Mouse (Mus musculus) liver, embryonic 14.5 days (tissue): ENCODE data around the gene Mcoln2. TPM values are rescaled to one million over a fixed set of nuclear protein-coding genes. Genes with fewer than 3 reads are reported as not detected.

Experiments used
- ATAC-seq: fragments of 200-750 bp; cut with Nextera tagmentation; 2 replicates; pipeline ENCODE4 v1.8.0; 2017; ENCODE audit warnings: moderate number of reproducible peaks, mild to moderate bottlenecking, moderate library complexity; ENCODE audit not compliant: insufficient read depth
- DNase-seq, 3 experiments: peaks; one replicate each; pipeline ENCODE4 v3.0.0-alpha.2; 2012 to 2013; ENCODE audit warnings: low read depth in 3 of 3, low spot score in 3 of 3
- H3K27ac ChIP-seq: fragments of 300-500 bp; sonication (generic); 2 replicates; pipeline ENCODE4 v1.5.1; 2014; ENCODE audit warnings: moderate library complexity, mild to moderate bottlenecking, control low read depth, inconsistent platforms
- H3K27me3 ChIP-seq: fragments of 300-500 bp; sonication (generic); 2 replicates; pipeline ENCODE4 v1.6.1; 2014; ENCODE audit warnings: mild to moderate bottlenecking, low read length, moderate library complexity; ENCODE audit not compliant: control insufficient read depth, insufficient read depth
- H3K36me3 ChIP-seq: fragments of 300-500 bp; sonication (generic); replicated peaks from 2 replicates; pipeline ENCODE4 v1.6.1; 2014; ENCODE audit warnings: low read depth; ENCODE audit not compliant: control insufficient read depth, insufficient read depth
- H3K4me1 ChIP-seq, 2 experiments: fragments of 200-500 bp in 1 of 2; fragments of 300-500 bp in 1 of 2; sonication (generic) in 1 of 2; replicated peaks; 2 replicates each; pipeline ENCODE4 v1.6.1; 2012 to 2014; ENCODE audit warnings: antibody characterized with exemption in 1 of 2, inconsistent platforms in 1 of 2, low read length in 1 of 2; ENCODE audit not compliant: control insufficient read depth in 2 of 2, insufficient read depth in 2 of 2
- H3K4me2 ChIP-seq: fragments of 300-500 bp; sonication (generic); 2 replicates; pipeline ENCODE4 v1.6.1; 2014; ENCODE audit warnings: low read depth, mild to moderate bottlenecking, control low read depth, moderate library complexity
- H3K4me3 ChIP-seq, 2 experiments: fragments of 200-500 bp in 1 of 2; fragments of 300-500 bp in 1 of 2; sonication (generic) in 1 of 2; 2 replicates each; pipeline ENCODE4 v1.5.1; 2012 to 2014; ENCODE audit warnings: low read depth in 2 of 2, low read length in 2 of 2, mild to moderate bottlenecking in 2 of 2, control low read depth in 1 of 2, inconsistent platforms in 1 of 2, moderate library complexity in 1 of 2; ENCODE audit not compliant: insufficient read depth in 1 of 2
- H3K9ac ChIP-seq: fragments of 300-500 bp; sonication (generic); replicated peaks from 2 replicates; pipeline ENCODE4 v1.6.1; 2014; ENCODE audit warnings: mild to moderate bottlenecking, control low read depth, moderate library complexity
- H3K9me3 ChIP-seq: fragments of 300-500 bp; sonication (generic); 2 replicates; pipeline ENCODE4 v1.6.1; 2016; ENCODE audit warnings: low read length, mixed read lengths; ENCODE audit not compliant: control insufficient read depth
- CTCF ChIP-seq: IDR thresholded peaks from 2 replicates; pipeline ENCODE4 v1.5.1; 2016; ENCODE audit warnings: antibody characterized with exemption, low read depth, control low read depth
- EP300 ChIP-seq: IDR thresholded peaks from 2 replicates; pipeline ENCODE4 v1.6.1; 2016; ENCODE audit warnings: antibody characterized with exemption, low read depth
- WGBS: fragments of 180-500 bp; shearing (Covaris S2); extraction: QIAGEN DNeasy Blood & Tissue Kit; methylation state at CpG from one replicate; pipeline ENCODE4 v1.1.7; 2014; ENCODE audit not compliant: insufficient replicate concordance; 5-methylcytosine and 5-hydroxymethylcytosine counted together
- polyA plus RNA-seq, 2 experiments: library from polyadenylated mRNA; depleted of rRNA in 1 of 2; stranded (reverse) in 1 of 2; unstranded in 1 of 2; fragments of >200 nt; fragmentation: Nextera tagmentation in 1 of 2; extraction: Ambion mirVana in 1 of 2; gene quantifications; 2 replicates each; pipeline versions ENCODE4 v1.2.1 to v1.2.3; 2012 to 2014

The Mcoln2 gene
- polyA plus RNA-seq, 2 experiments, result 5.5 to 5.9 TPM

DNA sequence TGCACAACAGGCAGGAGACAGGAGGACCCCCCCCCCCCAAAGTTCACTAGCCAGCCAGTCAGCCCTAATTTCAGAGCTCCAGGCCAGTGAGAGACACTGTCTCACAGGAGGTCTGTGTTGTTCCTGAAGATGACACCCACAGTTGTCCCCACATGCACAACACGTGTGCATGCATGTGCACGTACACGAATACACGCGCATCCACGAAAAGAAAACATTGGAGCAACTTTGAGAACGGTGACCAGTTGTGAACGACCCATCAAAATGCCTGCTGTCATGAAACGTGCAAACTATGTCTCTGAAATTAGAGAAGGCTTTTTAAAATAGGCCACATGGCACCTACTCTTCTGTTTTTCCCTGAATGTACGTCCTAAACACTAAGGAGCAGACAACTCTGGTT lies 1.7 kb downstream of the Mcoln2 start:
- no peaks in the 10 kb centered on the region for H3K36me3 ChIP-seq
- no peak overlapping the region for H3K9ac ChIP-seq
- no peak overlapping the region for H3K4me3 ChIP-seq
- DNase-seq, result no peak
- TF ChIP-seq CTCF, result no peak
- H3K4me1 ChIP-seq, result peaks cover 0 to 9% of the 10 kb centered on the region in 2 experiments; a peak in 2 of 4 replicates
- H3K27ac ChIP-seq, result no peak overlapping the region
- WGBS, result 82% methylated on average over 10 of the region's 10 CpGs
- ATAC-seq, result no peak
- no peaks in the 10 kb centered on the region for H3K9me3 ChIP-seq
- H3K4me2 ChIP-seq, result peak overlapping the region; percentile 61; the same call in 1 of the 2 replicates
- H3K27me3 ChIP-seq, result no peaks in the 10 kb centered on the region

DNA sequence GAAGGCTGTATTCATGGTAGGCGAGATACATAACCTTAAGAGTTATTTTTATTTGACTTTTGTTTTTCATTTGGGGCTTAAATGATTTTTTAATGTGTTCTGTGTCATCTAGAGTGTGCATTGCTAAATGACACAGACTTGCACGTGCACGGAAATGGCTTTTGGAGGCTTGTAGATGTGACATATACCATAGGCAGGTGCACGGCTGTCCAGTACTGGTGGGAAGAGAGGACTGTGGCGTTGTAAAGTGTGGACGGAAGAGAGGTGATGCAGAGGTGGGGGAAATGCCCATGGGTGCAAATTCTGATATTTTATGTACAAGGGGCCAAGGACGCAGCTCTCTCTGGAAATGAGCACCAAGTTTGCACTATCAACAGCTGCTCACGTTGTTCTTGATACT lies 2.1 kb downstream of the Mcoln2 start:
- Histone ChIP-seq H3K36me3 (no peaks in the 10 kb centered on the region), H3K4me2 (no peak overlapping the region), H3K27ac (no peak overlapping the region), H3K4me3 (no peak overlapping the region), H3K9me3 (no peaks in the 10 kb centered on the region), H3K9ac (no peak overlapping the region), H3K4me1 (peaks cover 0 to 12% of the 10 kb centered on the region in 2 experiments; a peak in 2 of 4 replicates), H3K27me3 (no peaks in the 10 kb centered on the region)
- ATAC-seq (no peak), DNase-seq (no peak)
- WGBS, result 70% methylated on average over 8 of the region's 8 CpGs
- no peak for TF ChIP-seq EP300
- TF ChIP-seq CTCF, result no peak

DNA sequence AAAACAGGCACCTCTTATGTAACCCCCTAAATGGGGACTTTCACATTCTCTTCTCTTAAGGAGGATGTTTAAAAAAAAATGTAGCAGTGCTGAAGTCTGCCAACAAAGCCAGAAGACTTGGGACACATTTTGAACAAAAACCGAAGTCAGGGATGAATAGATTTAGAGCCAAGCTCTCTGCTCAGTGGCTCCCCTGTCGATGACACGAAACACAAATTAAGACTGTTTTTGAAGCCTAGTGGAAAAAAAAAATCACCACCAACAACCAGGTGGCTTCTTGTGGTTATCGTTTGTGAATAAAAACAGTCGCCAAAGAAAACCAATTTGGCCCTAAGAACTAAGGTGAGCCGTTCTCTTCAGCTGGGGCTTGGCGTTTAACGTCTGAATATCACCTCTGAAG lies 2.7 kb downstream of the Mcoln2 start:
- H3K27me3 ChIP-seq, result no peaks in the 10 kb centered on the region
- H3K9me3 ChIP-seq, result no peaks in the 10 kb centered on the region
- H3K9ac ChIP-seq, result no peak overlapping the region
- DNase-seq (no peak), ATAC-seq (no peak)
- H3K27ac ChIP-seq, result no peak overlapping the region
- TF ChIP-seq EP300, result no peak
- no peak for TF ChIP-seq CTCF
- 66% methylated on average over 8 of the region's 8 CpGs for WGBS
- H3K36me3 ChIP-seq, result no peaks in the 10 kb centered on the region
- H3K4me1 ChIP-seq, result peaks cover 0 to 12% of the 10 kb centered on the region in 2 experiments; a peak in 2 of 4 replicates
- H3K4me2 ChIP-seq, result no peak overlapping the region
- no peak overlapping the region for H3K4me3 ChIP-seq

DNA sequence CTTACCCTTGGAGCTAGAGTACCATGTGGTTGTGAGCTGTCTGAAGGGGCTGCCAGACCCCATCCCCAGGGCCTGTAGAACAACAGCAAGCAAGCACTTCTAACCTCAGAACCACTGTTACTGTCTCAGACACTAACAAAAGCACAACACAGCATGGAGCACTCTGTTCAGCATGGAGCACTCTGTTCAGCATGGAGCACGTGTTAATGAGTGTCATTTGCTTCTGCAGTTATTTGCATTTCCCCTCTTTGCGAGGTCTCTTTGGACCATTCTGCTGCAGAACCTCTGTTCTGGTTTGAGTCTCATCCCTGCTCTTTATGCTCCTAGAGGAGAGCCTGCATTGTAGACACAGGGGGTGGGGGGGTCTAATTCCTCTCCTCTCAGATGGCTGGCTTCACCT lies 3.3 kb downstream of the Mcoln2 start:
- Histone ChIP-seq H3K9ac (no peak overlapping the region), H3K4me2 (no peak overlapping the region), H3K27me3 (no peaks in the 10 kb centered on the region), H3K4me1 (peaks cover 0 to 12% of the 10 kb centered on the region in 2 experiments; a peak in 2 of 4 replicates), H3K4me3 (no peak overlapping the region), H3K27ac (no peak overlapping the region), H3K9me3 (no peaks in the 10 kb centered on the region), H3K36me3 (no peaks in the 10 kb centered on the region)
- no peak for DNase-seq
- ATAC-seq, result no peak
- 62% methylated on average over 2 of the region's 2 CpGs for WGBS
- TF ChIP-seq EP300 (no peak), CTCF (no peak)

DNA sequence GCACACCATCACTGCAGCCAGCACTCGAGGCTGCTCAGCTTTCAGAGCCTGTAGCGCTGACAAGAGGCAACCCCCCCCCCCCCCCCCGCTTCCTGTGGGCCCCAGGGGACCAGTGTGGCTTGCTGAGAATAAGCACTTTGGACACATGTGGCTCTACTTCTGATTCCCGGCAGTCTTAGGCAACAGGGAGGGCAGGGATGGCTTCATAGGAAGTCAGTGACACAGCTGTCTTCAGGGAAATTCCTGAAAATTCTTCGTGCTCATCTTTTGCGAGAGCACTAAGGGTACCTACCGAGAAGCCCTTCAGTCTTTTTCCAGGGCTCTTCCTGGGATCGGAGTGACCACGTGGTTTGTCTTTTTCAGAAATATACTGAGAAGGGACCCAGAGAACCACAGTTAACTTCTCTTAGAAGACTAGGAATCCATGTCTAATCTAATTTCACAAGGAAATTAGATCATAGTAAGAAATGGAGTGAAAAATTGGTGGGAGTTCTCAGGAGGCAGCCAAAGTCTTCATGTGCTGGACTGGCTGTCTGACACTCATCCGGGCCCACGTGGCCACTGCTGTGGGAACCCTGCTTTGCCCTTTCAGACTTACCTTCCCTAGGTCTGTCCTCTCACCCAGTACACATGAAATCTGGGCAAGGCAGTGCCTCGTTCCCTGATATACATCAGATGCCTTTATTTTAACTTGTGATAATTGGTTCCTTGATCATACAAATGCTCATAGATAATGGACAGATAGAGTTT lies 4.4 kb downstream of the Mcoln2 start:
- no peaks in the 10 kb centered on the region for H3K9me3 ChIP-seq
- TF ChIP-seq CTCF (no peak), EP300 (no peak)
- no peak overlapping the region for H3K27ac ChIP-seq
- ATAC-seq, result no peak
- no peak overlapping the region for H3K9ac ChIP-seq
- no peak overlapping the region for H3K4me2 ChIP-seq
- DNase-seq, result no peak
- peaks cover 0 to 12% of the 10 kb centered on the region in 2 experiments; a peak in 2 of 4 replicates for H3K4me1 ChIP-seq
- no peak overlapping the region for H3K4me3 ChIP-seq
- no peaks in the 10 kb centered on the region for H3K27me3 ChIP-seq
- H3K36me3 ChIP-seq, result no peaks in the 10 kb centered on the region
- 22% methylated on average over 12 of the region's 12 CpGs for WGBS
